Mouse (Mus musculus) C2C12 (cell line): ENCODE measurements around the gene Fau. TPM values are rescaled to one million over a fixed set of nuclear protein-coding genes. Genes with fewer than 3 reads are reported as not detected.

ENCODE experiments used
- H3K27me3 ChIP-seq: one replicate; pipeline ENCODE4 v1.6.1; 2011; ENCODE audit not compliant: control insufficient read depth, insufficient read depth, insufficient read length
- H3K36me3 ChIP-seq: one replicate; pipeline ENCODE4 v1.6.1; 2011; ENCODE audit not compliant: control insufficient read depth, insufficient read depth
- H3K4me3 ChIP-seq: one replicate; pipeline ENCODE4 v1.5.1; 2011; ENCODE audit warnings: mild to moderate bottlenecking, control low read depth; ENCODE audit not compliant: poor library complexity, insufficient read depth, severe bottlenecking
- H3K79me2 ChIP-seq: one replicate; pipeline ENCODE4 v1.6.1; 2011; ENCODE audit not compliant: control insufficient read depth, insufficient read depth
- H3K79me3 ChIP-seq: one replicate; pipeline ENCODE4 v1.6.1; 2011; ENCODE audit warnings: low read depth, control low read depth
- H3ac ChIP-seq: one replicate; pipeline ENCODE3; 2011; ENCODE audit warnings: low read depth; ENCODE audit not compliant: control insufficient read depth, insufficient read length
- CEBPB ChIP-seq: IDR thresholded peaks from one replicate; pipeline ENCODE4 v1.6.1; 2011; ENCODE audit warnings: low read depth, mild to moderate bottlenecking, control low read depth, moderate library complexity
- CTCF ChIP-seq: IDR thresholded peaks from one replicate; pipeline ENCODE4 v1.5.1; 2011; ENCODE audit not compliant: control insufficient read depth, insufficient read depth, insufficient read length
- FOSL1 ChIP-seq: IDR thresholded peaks from one replicate; pipeline ENCODE4 v1.8.0; 2011; ENCODE audit warnings: mild to moderate bottlenecking, low read length; ENCODE audit not compliant: poor library complexity, insufficient read depth, severe bottlenecking
- MAX ChIP-seq: IDR thresholded peaks from one replicate; pipeline ENCODE4 v1.6.1; 2011; ENCODE audit warnings: mild to moderate bottlenecking, control low read depth
- MYOD1 ChIP-seq: IDR thresholded peaks from one replicate; pipeline ENCODE4 v1.6.1; 2011; ENCODE audit warnings: low read depth; ENCODE audit not compliant: control insufficient read depth, insufficient read length
- MYOG ChIP-seq: IDR thresholded peaks from one replicate; pipeline ENCODE4 v1.6.1; 2011; ENCODE audit not compliant: control insufficient read depth, insufficient read length; ENCODE audit errors: extremely low read depth
- USF1 ChIP-seq: IDR thresholded peaks from one replicate; pipeline ENCODE4 v1.6.1; 2011; ENCODE audit warnings: low read depth, mild to moderate bottlenecking, control low read depth, moderate library complexity
- polyA plus RNA-seq: library from polyadenylated mRNA; unstranded; fragments of >200 nt; fragmentation: generic; extraction: Trizol; gene quantifications from one replicate; pipeline ENCODE4 v1.2.1, GENCODE M21; 2012; ENCODE audit warnings: missing spikeins

Gene Fau
- polyA plus RNA-seq, 1 experiment, result 2,541 TPM

GRCm38 (mm10) chr19:6029426-6029825, 28.2 kb upstream of the Fau start:
- H3K79me2 ChIP-seq, result no peaks in the 10 kb centered on the region
- no peaks in the 10 kb centered on the region for H3K79me3 ChIP-seq
- no peak for TF ChIP-seq MYOG
- no peak for TF ChIP-seq FOSL1
- TF ChIP-seq CEBPB, result no peak
- no peak for TF ChIP-seq CTCF
- TF ChIP-seq MAX, result no peak
- no peak for TF ChIP-seq USF1
- no peak for TF ChIP-seq MYOD1
- H3K4me3 ChIP-seq, result no peak overlapping the region
- peaks cover 14% of the 10 kb centered on the region for H3K27me3 ChIP-seq
- H3ac ChIP-seq, result no peak overlapping the region
- H3K36me3 ChIP-seq, result no peaks in the 10 kb centered on the region

DNA sequence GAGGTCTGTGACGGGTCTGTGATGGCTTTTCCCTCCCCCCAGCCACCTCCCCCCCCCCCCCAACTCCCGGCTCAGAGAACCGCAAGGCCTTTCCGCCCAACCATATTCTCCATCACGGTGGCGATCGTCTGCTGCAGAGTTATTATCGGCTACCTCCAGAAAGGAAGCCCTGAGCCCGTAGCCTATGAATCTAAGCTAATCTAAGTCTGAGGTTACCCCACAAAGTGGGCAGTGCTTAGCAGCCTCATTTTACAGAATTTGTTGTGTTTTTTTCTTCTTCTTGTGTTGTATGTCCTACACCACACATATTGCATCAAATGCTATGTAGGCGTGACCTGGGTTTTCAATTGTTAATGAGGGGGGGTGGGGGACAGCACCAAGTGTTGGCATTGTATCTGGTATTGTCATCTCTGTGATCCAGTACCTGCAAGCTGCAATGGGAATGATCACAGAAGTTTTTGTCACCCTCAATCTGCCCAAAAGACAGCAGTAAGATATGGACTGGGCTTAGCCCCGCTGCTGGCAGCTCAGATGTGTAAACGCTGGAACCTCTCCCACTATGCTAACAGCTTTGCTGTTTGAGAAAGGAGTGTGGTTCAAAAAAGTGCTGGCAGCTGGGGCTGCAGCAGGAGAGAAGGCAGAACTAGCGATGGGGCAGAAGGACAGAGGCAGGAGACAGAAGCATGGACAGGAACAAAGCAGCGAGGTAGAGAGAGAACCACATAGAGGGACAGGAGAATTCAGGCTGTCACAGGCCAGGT, 26.9 kb upstream of the Fau start:
- H3ac ChIP-seq, result no peak overlapping the region
- no peaks in the 10 kb centered on the region for H3K79me2 ChIP-seq
- H3K27me3 ChIP-seq, result peaks cover 7% of the 10 kb centered on the region
- no peak overlapping the region for H3K4me3 ChIP-seq
- no peaks in the 10 kb centered on the region for H3K79me3 ChIP-seq
- TF ChIP-seq MAX, result no peak
- no peak for TF ChIP-seq CEBPB
- no peak for TF ChIP-seq CTCF
- TF ChIP-seq USF1, result no peak
- TF ChIP-seq MYOG, result no peak
- no peak for TF ChIP-seq MYOD1
- TF ChIP-seq FOSL1, result no peak
- H3K36me3 ChIP-seq, result no peaks in the 10 kb centered on the region

- Histone ChIP-seq H3ac (no peak overlapping the region), H3K4me3 (no peak overlapping the region), H3K36me3 (no peaks in the 10 kb centered on the region), H3K79me3 (no peaks in the 10 kb centered on the region), H3K79me2 (no peaks in the 10 kb centered on the region), H3K27me3 (peaks cover 3% of the 10 kb centered on the region)
- TF ChIP-seq USF1 (no peak), FOSL1 (no peak), CTCF (no peak), MAX (no peak), CEBPB (no peak), MYOG (no peak), MYOD1 (no peak)
Observed at GRCm38 (mm10) chr19:6035966-6036585, 21.6 kb upstream of the Fau start.

GRCm38 (mm10) chr19:6037695-6038094, 19.9 kb upstream of the Fau start:
- no peaks in the 10 kb centered on the region for H3K36me3 ChIP-seq
- H3ac ChIP-seq, result no peak overlapping the region
- no peak overlapping the region for H3K4me3 ChIP-seq
- no peaks in the 10 kb centered on the region for H3K79me3 ChIP-seq
- H3K79me2 ChIP-seq, result no peaks in the 10 kb centered on the region
- no peak for TF ChIP-seq MAX
- no peak for TF ChIP-seq USF1
- TF ChIP-seq MYOD1, result no peak
- TF ChIP-seq FOSL1, result no peak
- TF ChIP-seq CEBPB, result no peak
- TF ChIP-seq MYOG, result no peak
- TF ChIP-seq CTCF, result no peak
- H3K27me3 ChIP-seq, result peaks cover under 1% of the 10 kb centered on the region

GRCm38 (mm10) chr19:6038326-6038725, 19.3 kb upstream of the Fau start:
- H3K4me3 ChIP-seq, result no peak overlapping the region
- H3K79me3 ChIP-seq, result no peaks in the 10 kb centered on the region
- H3K36me3 ChIP-seq, result no peaks in the 10 kb centered on the region
- no peaks in the 10 kb centered on the region for H3K27me3 ChIP-seq
- no peak overlapping the region for H3ac ChIP-seq
- TF ChIP-seq CTCF (no peak), CEBPB (no peak), MYOG (no peak), FOSL1 (no peak), MYOD1 (no peak), USF1 (no peak), MAX (no peak)
- no peaks in the 10 kb centered on the region for H3K79me2 ChIP-seq
